Mouse (Mus musculus) urinary bladder, postnatal 25 days (tissue): ENCODE measurements around the gene Gm17349.

ENCODE experiments used
- DNase-seq: peaks from one replicate; pipeline ENCODE4 v3.0.0; 2022; ENCODE audit warnings: low spot score

The Gm17349 gene

GRCm38 (mm10) chr15:99661121-99661830 lies 44.0 kb downstream of the Gm17349 start:
- DNase-seq = no peak

GRCm38 (mm10) chr15:99658437-99658836 lies 46.9 kb downstream of the Gm17349 start:
- no peak for DNase-seq

- no peak for DNase-seq
These were observed 49.3 kb downstream of the Gm17349 start for GRCm38 (mm10) chr15:99655956-99656355.

- DNase-seq = no peak
These were observed 51.4 kb downstream of the Gm17349 start for GRCm38 (mm10) chr15:99653876-99654275.

GRCm38 (mm10) chr15:99653291-99653690 lies 52.0 kb downstream of the Gm17349 start:
- DNase-seq = no peak
